Mouse (Mus musculus): ENCODE data around the gene Dnmt3a.

DNA sequence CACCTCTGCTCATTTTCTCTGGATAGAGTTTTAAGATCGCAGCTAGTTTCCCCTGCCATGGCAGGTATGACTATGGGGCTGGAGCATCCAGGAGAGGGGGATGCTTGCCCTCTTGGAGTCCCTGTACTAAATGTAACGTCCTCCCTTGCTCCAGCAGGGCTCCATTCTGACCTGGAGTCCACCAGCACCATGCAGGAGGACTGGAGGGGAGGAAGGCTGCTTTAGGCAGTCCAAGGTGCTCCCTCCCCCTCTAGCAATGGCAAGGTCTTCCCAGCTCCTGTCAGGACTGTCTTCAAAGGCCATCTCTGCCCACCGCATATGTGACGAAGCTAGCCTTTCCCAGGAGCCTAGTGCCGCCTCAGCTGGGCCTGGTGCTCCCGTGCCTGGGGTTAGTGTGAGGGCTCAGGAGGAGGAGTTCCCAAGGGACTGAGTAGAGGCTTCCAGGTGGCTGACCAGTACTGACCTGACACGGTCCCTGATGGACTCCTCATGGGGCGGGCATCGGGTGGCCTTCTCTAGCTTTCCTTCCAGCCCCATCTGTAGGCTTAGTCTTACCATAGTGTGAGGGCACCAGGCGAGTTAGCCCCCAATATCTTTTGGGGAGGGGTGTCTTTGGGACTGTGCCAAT is 104.8 kb downstream of the Dnmt3a start:
- TF ChIP-seq CTCF (IDR thresholded peaks at IDR 0.05) (no peak), EP300 (IDR thresholded peaks at IDR 0.05) (no peak)

Measured in lung, postnatal 0 days (tissue).